Mouse (Mus musculus): ENCODE measurements at regions not wholly inside any gene's neighbourhood (a gene's known extent, or its start where the extent isn't known, plus 50 kb on each side); places are given as distances from the start of the nearest gene placed in this dataset.

DNA sequence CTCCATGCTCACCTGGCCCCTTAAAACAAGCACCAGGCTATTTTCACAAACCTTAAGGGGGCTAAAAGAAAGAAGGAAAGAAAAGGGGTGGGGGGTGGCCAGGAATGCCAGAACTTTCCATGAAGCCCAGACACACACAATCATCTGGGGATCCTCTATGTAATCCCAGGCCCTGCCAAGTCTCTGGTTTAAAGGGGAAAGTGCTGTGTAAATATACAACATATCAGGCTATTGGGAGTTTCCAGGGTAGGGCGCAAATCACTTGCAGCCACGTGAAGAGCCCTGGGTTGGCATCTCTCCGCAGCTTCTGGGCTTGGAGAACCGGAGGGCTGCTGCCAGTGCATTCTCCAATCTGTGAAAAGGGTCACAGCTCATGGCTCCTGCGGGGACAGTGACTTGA lies 92.8 kb upstream of the Msx1 start:
- no peak for TF ChIP-seq EP300 (IDR thresholded peaks at IDR 0.05; ENCODE audit: low read depth)
- no peak for TF ChIP-seq CTCF (IDR thresholded peaks at IDR 0.05; ENCODE audit: low read depth)
